Mouse (Mus musculus): Measurements from ENCODE around the gene Endov.

GRCm38 (mm10) chr11:119551468-119551867 lies 60.3 kb downstream of the Endov start:
- TF ChIP-seq CTCF (IDR thresholded peaks at IDR 0.05; ENCODE audit: borderline replicate concordance, insufficient read depth, low read depth, low read length) (no peak), POLR2A (IDR thresholded peaks at IDR 0.05; ENCODE audit: borderline replicate concordance, insufficient read depth, low read length) (no peak)

Data from cerebellum, adult 2 months (tissue).